8 mouse cellular contexts compared by ENCODE assay signal in genomic region chr8:127499720-127500114, GRCm38 (mm10).
DNase-seq lines count a peak whose midpoint lies in the region; ATAC-seq and TF ChIP-seq lines count a peak whose summit lies in the region.

No protein-coding gene starts in this region.

- H3K9ac ChIP-seq in embryonic facial prominence, embryonic 14.5 days (ENCODE audit: low read depth, low read length) = no peak overlapping the region

- no peaks in the 10 kb centered on the region for H3K36me3 ChIP-seq in embryonic facial prominence, embryonic 14.5 days (ENCODE audit: control insufficient read depth, insufficient read depth, low read length)

- H3K4me2 ChIP-seq in embryonic facial prominence, embryonic 14.5 days (ENCODE audit: low read depth, low read length) = peak overlapping the region; percentile 3; the same call in 1 of the 2 replicates

- intact Hi-C loops in left cerebral cortex, postnatal 14 days (cut with DNase I) = no loop called here

- no peaks in the 10 kb centered on the region for H3K27me3 ChIP-seq in embryonic facial prominence, embryonic 14.5 days (replicated peaks; ENCODE audit: control insufficient read depth, insufficient read depth, low read length)

- H3K27ac ChIP-seq in embryonic facial prominence, embryonic 14.5 days (replicated peaks; ENCODE audit: low read depth, low read length) = no peak overlapping the region

- peaks cover 16% of the 10 kb centered on the region for H3K4me1 ChIP-seq in lung, adult 2 months (ENCODE audit: control insufficient read depth, insufficient read depth, low read length)
- peaks cover 12% of the 10 kb centered on the region for H3K4me1 ChIP-seq in embryonic facial prominence, embryonic 14.5 days (ENCODE audit: control insufficient read depth, insufficient read depth, low read length)

- H3K4me3 ChIP-seq in lung, adult 2 months (replicated peaks; ENCODE audit: extremely low read depth, low read depth, low read length) = peak overlapping the region; percentile 19
- no peak overlapping the region for H3K4me3 ChIP-seq in embryonic facial prominence, embryonic 14.5 days (ENCODE audit: low read depth, low read length)

- TF ChIP-seq POLR2A in lung, adult 2 months (IDR thresholded peaks at IDR 0.05; ENCODE audit: borderline replicate concordance, extremely low read depth, low read depth, low read length) = no peak

- WGBS in lung, adult 2 months = 42% methylated on average over 13 of the region's 13 CpGs
- 65% methylated on average over 13 of the region's 13 CpGs for WGBS in embryonic facial prominence, embryonic 14.5 days

- TF ChIP-seq CTCF in lung, adult 2 months (IDR thresholded peaks at IDR 0.05; ENCODE audit: insufficient read depth, low read length) = no peak

- DNase-seq in lung, adult 2 months = no peak
- no peak for DNase-seq in lung, postnatal 25 days (ENCODE audit: low spot score)
- no peak for DNase-seq in embryonic facial prominence, embryonic 14.5 days (ENCODE audit: low spot score)
- peak; percentile 53 for DNase-seq in naive thymus-derived CD4-positive, alpha-beta T cell, adult 2 months (ENCODE audit: low read depth)
- no peak for DNase-seq in adrenal gland, postnatal 25 days
- no peak for DNase-seq in layer of hippocampus, adult 8-10 months (ENCODE audit: low spot score in 2 of 2)
- no peak for DNase-seq in left cerebral cortex, postnatal 14 days (ENCODE audit: low spot score in 2 of 2)

- no peak for ATAC-seq in embryonic facial prominence, embryonic 14.5 days (ENCODE audit: low read depth)
- ATAC-seq in inflammation-experienced regulatory T-cells, adult 6 months = peak; percentile 56

- no peaks in the 10 kb centered on the region for H3K9me3 ChIP-seq in embryonic facial prominence, embryonic 14.5 days (ENCODE audit: control insufficient read depth, low read length)
